Mouse (Mus musculus) stomach, postnatal 0 days (tissue): ENCODE data around the gene Serac1. TPM values are rescaled to one million over a fixed set of nuclear protein-coding genes. Genes with fewer than 3 reads are reported as not detected.

Experiments
- ATAC-seq: fragments of 200-750 bp; cut with Nextera tagmentation; 2 replicates; pipeline ENCODE4 v1.8.0; 2017; ENCODE audit not compliant: low FRiP score, low TSS enrichment
- DNase-seq: peaks from one replicate; pipeline ENCODE4 v3.0.0-alpha.2; 2016; ENCODE audit warnings: low spot score
- H3K27ac ChIP-seq: fragments of 300-500 bp; sonication (generic); replicated peaks from 2 replicates; pipeline ENCODE4 v1.5.1; 2014; ENCODE audit warnings: mild to moderate bottlenecking, control low read depth
- H3K27me3 ChIP-seq: fragments of 300-500 bp; sonication (generic); 2 replicates; pipeline ENCODE4 v1.6.1; 2014; ENCODE audit warnings: low read length; ENCODE audit not compliant: control insufficient read depth, insufficient read depth
- H3K36me3 ChIP-seq: fragments of 300-500 bp; sonication (generic); 2 replicates; pipeline ENCODE4 v1.6.1; 2014; ENCODE audit warnings: low read length, mixed read lengths; ENCODE audit not compliant: control insufficient read depth, insufficient read depth
- H3K4me1 ChIP-seq: fragments of 300-500 bp; sonication (generic); replicated peaks from 2 replicates; pipeline ENCODE4 v1.6.1; 2014; ENCODE audit warnings: antibody characterized with exemption; ENCODE audit not compliant: control insufficient read depth, insufficient read depth
- H3K4me2 ChIP-seq: fragments of 300-500 bp; sonication (generic); replicated peaks from 2 replicates; pipeline ENCODE4 v1.6.1; 2014; ENCODE audit warnings: low read depth, mild to moderate bottlenecking, control low read depth, moderate library complexity
- H3K4me3 ChIP-seq: fragments of 300-500 bp; sonication (generic); 2 replicates; pipeline ENCODE4 v1.5.1; 2014; ENCODE audit warnings: low read depth, low read length, control low read depth
- H3K9ac ChIP-seq: fragments of 300-500 bp; sonication (generic); 2 replicates; pipeline ENCODE4 v1.6.1; 2014; ENCODE audit warnings: mild to moderate bottlenecking, low read length, control low read depth, mixed read lengths
- H3K9me3 ChIP-seq: fragments of 300-500 bp; sonication (generic); 2 replicates; pipeline ENCODE4 v1.6.1; 2016; ENCODE audit warnings: low read length; ENCODE audit not compliant: control insufficient read depth
- CTCF ChIP-seq: IDR thresholded peaks from 2 replicates; pipeline ENCODE4 v1.5.1; 2016; ENCODE audit warnings: antibody characterized with exemption, low read depth, mild to moderate bottlenecking, moderate library complexity
- EP300 ChIP-seq: optimal IDR thresholded peaks from 2 replicates; pipeline ENCODE3; 2016; ENCODE audit warnings: antibody characterized with exemption
- WGBS: fragments of 180-500 bp; shearing (Covaris S2); extraction: QIAGEN DNeasy Blood & Tissue Kit; methylation state at CpG from one replicate; pipeline ENCODE4 v1.1.7; 2014; 5-methylcytosine and 5-hydroxymethylcytosine counted together
- polyA plus RNA-seq: library from polyadenylated mRNA; unstranded; fragments of >200 nt; fragmentation: Nextera tagmentation; extraction: Ambion mirVana; gene quantifications from 2 replicates; pipeline ENCODE4 v1.2.1, GENCODE M21; 2015

Serac1 gene
- polyA plus RNA-seq, 1 experiment from 2014 or later = 1.4 TPM

GRCm38 (mm10) chr17:6062793-6063192 lies 16.7 kb downstream of the Serac1 start:
- ATAC-seq (no peak), DNase-seq (no peak)
- H3K9ac ChIP-seq = no peak overlapping the region
- H3K27ac ChIP-seq = no peak overlapping the region
- 0 out of 2 replicates have a peak, but pooled peaks cover 9% of the 10 kb centered on the region for H3K36me3 ChIP-seq
- no peaks in the 10 kb centered on the region for H3K4me1 ChIP-seq
- WGBS = 80% methylated on average over 8 of the region's 8 CpGs
- no peaks in the 10 kb centered on the region for H3K9me3 ChIP-seq
- H3K4me2 ChIP-seq = no peak overlapping the region
- no peaks in the 10 kb centered on the region for H3K27me3 ChIP-seq
- TF ChIP-seq EP300 (no peak), CTCF (no peak)
- no peak overlapping the region for H3K4me3 ChIP-seq

DNA sequence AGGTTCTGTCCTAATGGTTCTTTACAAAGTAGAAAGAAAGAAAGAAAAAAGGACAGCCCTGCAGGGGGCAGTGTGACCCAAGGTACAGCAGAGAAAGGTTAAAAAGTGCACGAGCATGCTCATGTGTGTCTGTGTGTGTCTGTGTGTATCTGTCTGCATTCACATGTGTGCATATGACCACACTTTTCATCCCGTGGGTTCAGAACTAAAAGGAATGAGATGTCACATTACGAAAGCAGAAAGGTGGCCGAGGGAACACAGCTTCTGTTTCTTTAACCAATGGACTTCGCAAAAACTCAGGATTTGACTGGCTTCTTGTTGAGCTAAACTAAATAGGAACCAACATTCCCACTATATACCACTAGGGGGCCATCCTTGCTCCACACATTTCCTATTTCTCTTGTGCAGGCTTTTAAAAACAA lies 24.6 kb downstream of the Serac1 start:
- H3K4me2 ChIP-seq = no peak overlapping the region
- H3K27ac ChIP-seq = no peak overlapping the region
- H3K27me3 ChIP-seq = no peaks in the 10 kb centered on the region
- ATAC-seq (no peak), DNase-seq (peak; percentile 74)
- no peaks in the 10 kb centered on the region for H3K9me3 ChIP-seq
- 26% methylated on average over 5 of the region's 5 CpGs for WGBS
- peaks cover 4% of the 10 kb centered on the region; the same call in 1 of the 2 replicates for H3K36me3 ChIP-seq
- H3K4me3 ChIP-seq = no peak overlapping the region
- no peaks in the 10 kb centered on the region for H3K4me1 ChIP-seq
- TF ChIP-seq CTCF (peak; percentile 70), EP300 (no peak)
- no peak overlapping the region for H3K9ac ChIP-seq

DNA sequence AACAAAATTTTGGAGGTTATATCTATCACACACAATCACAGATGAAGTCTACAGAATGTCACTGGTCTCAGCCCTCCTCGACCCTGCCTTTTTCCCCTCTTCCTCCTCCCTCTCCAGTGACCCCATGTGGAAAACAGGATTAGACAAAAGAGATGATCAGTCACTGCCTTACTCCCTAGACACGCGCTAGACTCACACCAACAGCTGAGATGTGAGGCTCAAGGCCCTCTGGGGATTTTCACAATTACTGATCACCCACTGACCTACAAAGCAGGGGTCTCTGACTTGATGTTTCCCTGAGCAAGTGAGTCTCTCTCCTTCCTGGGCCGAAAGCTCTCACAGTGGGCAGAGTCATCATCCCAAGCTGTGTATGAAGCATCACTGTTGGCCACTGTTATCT lies 26.7 kb downstream of the Serac1 start:
- Histone ChIP-seq H3K27me3 (no peaks in the 10 kb centered on the region), H3K4me3 (no peak overlapping the region), H3K4me1 (no peaks in the 10 kb centered on the region), H3K9ac (no peak overlapping the region), H3K9me3 (no peaks in the 10 kb centered on the region), H3K36me3 (peaks cover 4% of the 10 kb centered on the region; the same call in 1 of the 2 replicates), H3K4me2 (no peak overlapping the region), H3K27ac (no peak overlapping the region)
- no peak for TF ChIP-seq CTCF
- TF ChIP-seq EP300 = no peak
- ATAC-seq (no peak), DNase-seq (no peak)
- WGBS = 67% methylated on average over 4 of the region's 4 CpGs

- Histone ChIP-seq H3K4me3 (no peak overlapping the region), H3K27ac (no peak overlapping the region), H3K36me3 (peaks cover 10% of the 10 kb centered on the region), H3K27me3 (no peaks in the 10 kb centered on the region), H3K9me3 (no peaks in the 10 kb centered on the region), H3K4me1 (no peaks in the 10 kb centered on the region), H3K9ac (no peak overlapping the region), H3K4me2 (no peak overlapping the region)
- DNase-seq (peak; percentile 45), ATAC-seq (peak; percentile 43; the same call in 1 of the 2 replicates)
- 73% methylated on average over 10 of the region's 10 CpGs for WGBS
- TF ChIP-seq EP300 (no peak), CTCF (no peak)
Measured at GRCm38 (mm10) chr17:6037507-6037906, 42.0 kb downstream of the Serac1 start.

DNA sequence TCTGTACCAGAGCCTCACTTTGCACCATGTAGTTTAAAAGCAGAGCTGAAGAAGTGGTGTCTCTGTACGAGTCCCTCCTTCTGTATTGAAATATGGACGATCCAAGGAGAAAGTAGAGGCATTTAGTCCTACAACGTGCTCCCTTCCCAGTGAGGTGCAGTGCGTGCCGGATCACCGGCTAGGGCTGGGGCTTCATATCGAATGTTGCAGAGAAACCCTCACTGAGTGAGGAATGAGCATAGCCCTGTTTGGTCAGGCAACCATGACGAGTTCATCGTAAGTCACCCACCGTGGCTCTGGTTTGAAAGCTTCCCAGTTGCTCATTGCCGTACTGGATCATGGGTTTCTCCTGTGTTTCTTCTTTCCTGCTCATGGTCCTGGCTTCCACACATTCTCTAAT lies 42.7 kb downstream of the Serac1 start:
- no peaks in the 10 kb centered on the region for H3K4me1 ChIP-seq
- H3K4me3 ChIP-seq = no peak overlapping the region
- DNase-seq (no peak), ATAC-seq (peak; percentile 8; the same call in 1 of the 2 replicates)
- H3K27me3 ChIP-seq = no peaks in the 10 kb centered on the region
- no peak for TF ChIP-seq EP300
- no peak for TF ChIP-seq CTCF
- no peaks in the 10 kb centered on the region for H3K9me3 ChIP-seq
- no peak overlapping the region for H3K27ac ChIP-seq
- no peak overlapping the region for H3K9ac ChIP-seq
- no peak overlapping the region for H3K4me2 ChIP-seq
- H3K36me3 ChIP-seq = peaks cover 12% of the 10 kb centered on the region
- WGBS = 90% methylated on average over 11 of the region's 11 CpGs

- no peak overlapping the region for H3K9ac ChIP-seq
- peaks cover 12% of the 10 kb centered on the region for H3K36me3 ChIP-seq
- no peak overlapping the region for H3K4me2 ChIP-seq
- H3K9me3 ChIP-seq = no peaks in the 10 kb centered on the region
- WGBS = 81% methylated on average over 8 of the region's 8 CpGs
- no peak for TF ChIP-seq EP300
- no peak for TF ChIP-seq CTCF
- no peaks in the 10 kb centered on the region for H3K27me3 ChIP-seq
- ATAC-seq (peak; percentile 65), DNase-seq (peak; percentile 42)
- H3K27ac ChIP-seq = no peak overlapping the region
- H3K4me3 ChIP-seq = no peak overlapping the region
- H3K4me1 ChIP-seq = no peaks in the 10 kb centered on the region
Measured at GRCm38 (mm10) chr17:6036458-6036857, 43.1 kb downstream of the Serac1 start.
